19 mouse cellular contexts compared by ENCODE assay signal in genomic region chr14:73211477-73211876, GRCm38 (mm10).
"Had no signal": no experiment of that assay in that cellular context is flagged by ENCODE, and none has a peak within 500 bp of the region (broad histone marks: within the 10 kb centered on the region; RNA-seq: fewer than 3 reads in every experiment).

No protein-coding gene starts in this region.

- H3K4me2 ChIP-seq: kidney, embryonic 15.5 days; lung, embryonic 14.5 days; midbrain, embryonic 13.5 days had no signal

- H3K4me3 ChIP-seq: kidney, embryonic 15.5 days; left cerebral cortex, adult 2 months; megakaryocyte, embryonic 14.5 days; midbrain, embryonic 10.5 days; midbrain, embryonic 13.5 days had no signal

- H3K9me3 ChIP-seq: kidney, embryonic 15.5 days; megakaryocyte, embryonic 14.5 days; midbrain, embryonic 10.5 days; midbrain, embryonic 13.5 days had no signal

- DNase-seq: kidney, adult 11 months; kidney, adult 8-10 months; kidney, postnatal 10 days; kidney, postnatal 36 days; layer of hippocampus, postnatal 36 days; lung, embryonic 14.5 days; thymus, adult 2 months; thymus, postnatal 14 days; thymus, postnatal 4 days had no signal

- H3K27me3 ChIP-seq: kidney, embryonic 15.5 days; megakaryocyte, embryonic 14.5 days; midbrain, embryonic 13.5 days had no signal

- H3K4me1 ChIP-seq: kidney, embryonic 15.5 days; midbrain, embryonic 10.5 days; midbrain, embryonic 13.5 days had no signal

- H3K9ac ChIP-seq: kidney, embryonic 15.5 days; liver, embryonic 14.5 days; lung, embryonic 14.5 days; midbrain, embryonic 13.5 days had no signal

- ATAC-seq: lung, postnatal 0 days; midbrain, embryonic 13.5 days; midbrain, embryonic 16.5 days had no signal

- H3K27ac ChIP-seq: kidney, embryonic 15.5 days; left cerebral cortex, adult 2 months; liver, embryonic 14.5 days; macrophage; midbrain, embryonic 10.5 days; midbrain, embryonic 13.5 days; stomach, postnatal 0 days had no signal
